ENCODE assay signal across 25 mouse cellular contexts in genomic region chr5:105430148-105430547, GRCm38 (mm10). TPM values are rescaled to one million over a fixed set of nuclear protein-coding genes. Genes with fewer than 3 reads are reported as not detected.
A peak's percentile ranks its signal among the peaks of the same experiment; 100 is the strongest.
DNase-seq lines count a peak whose midpoint lies in the region; ATAC-seq and TF ChIP-seq lines count a peak whose summit lies in the region.
"Had no signal": no experiment of that assay in that cellular context is flagged by ENCODE, and none has a peak within 500 bp of the region (broad histone marks: within the 10 kb centered on the region; RNA-seq: fewer than 3 reads in every experiment).

No protein-coding gene starts in this region.

- H3K4me2 ChIP-seq in CH12.LX (ENCODE audit: insufficient read depth, low read depth, poor library complexity, severe bottlenecking), result peak overlapping the region; percentile 31; the same call in 1 of the 2 replicates
- H3K4me2 ChIP-seq: embryonic facial prominence, embryonic 12.5 days; embryonic facial prominence, embryonic 15.5 days; forebrain, embryonic 12.5 days; forebrain, embryonic 15.5 days; heart, embryonic 12.5 days; heart, embryonic 15.5 days; hindbrain, embryonic 14.5 days had no signal

- TF ChIP-seq POLR2A in CH12.LX (IDR thresholded peaks at IDR 0.05; ENCODE audit: low read depth, low read length), result no peak

- TF ChIP-seq RAD21 in CH12.LX (IDR thresholded peaks at IDR 0.05; ENCODE audit: low read depth, low read length), result no peak

- H3K4me1 ChIP-seq in CH12.LX (ENCODE audit: control insufficient read depth in 1 of 2, insufficient read depth in 2 of 2), result peaks cover 3 to 12% of the 10 kb centered on the region in 2 experiments; a peak in 3 of 4 replicates
- H3K4me1 ChIP-seq: embryonic facial prominence, embryonic 12.5 days; forebrain, embryonic 12.5 days; forebrain, embryonic 15.5 days had no signal

- no peak overlapping the region for H3K27ac ChIP-seq in CH12.LX (ENCODE audit: insufficient read depth, low read depth)
- H3K27ac ChIP-seq: embryonic facial prominence, embryonic 12.5 days; embryonic facial prominence, embryonic 15.5 days; forebrain, embryonic 12.5 days; forebrain, embryonic 15.5 days; heart, embryonic 15.5 days; hindbrain, embryonic 14.5 days had no signal

- no peak for ATAC-seq in erythroid progenitor cell, adult 5-6 weeks (replicated peaks; ENCODE audit: low FRiP score, poor library complexity, severe bottlenecking)
- ATAC-seq: activated CD4-positive, CD25-positive, alpha-beta regulatory T cell, adult 4 months; CD4-positive, CD25-positive, alpha-beta regulatory T cell, adult 4 months; forebrain, embryonic 15.5 days had no signal

- in situ Hi-C loops in CH12.LX (cut with MboI; ENCODE audit: low pct_ligation_motif_present, low pct_unique_long_range_greater_than_20kb, low sequenced_read_pairs), result no loop called here

- H3K9me3 ChIP-seq in CH12.LX (replicated peaks; ENCODE audit: low read length), result no peaks in the 10 kb centered on the region
- H3K9me3 ChIP-seq: embryonic facial prominence, embryonic 12.5 days; embryonic facial prominence, embryonic 15.5 days; forebrain, embryonic 12.5 days; forebrain, embryonic 15.5 days; heart, embryonic 12.5 days; heart, embryonic 15.5 days had no signal

- no peaks in the 10 kb centered on the region for H3K27me3 ChIP-seq in CH12.LX (replicated peaks)
- H3K27me3 ChIP-seq: embryonic facial prominence, embryonic 12.5 days; embryonic facial prominence, embryonic 15.5 days; forebrain, embryonic 12.5 days; forebrain, embryonic 15.5 days; heart, embryonic 12.5 days; heart, embryonic 15.5 days had no signal

- no peak overlapping the region for H3K9ac ChIP-seq in CH12.LX (ENCODE audit: insufficient read depth, low read depth)
- H3K9ac ChIP-seq: embryonic facial prominence, embryonic 12.5 days; embryonic facial prominence, embryonic 15.5 days; forebrain, embryonic 12.5 days; forebrain, embryonic 15.5 days; heart, embryonic 12.5 days; heart, embryonic 15.5 days; hindbrain, embryonic 14.5 days had no signal

- no peaks in the 10 kb centered on the region for H3K36me3 ChIP-seq in CH12.LX (replicated peaks in 1 of 2; ENCODE audit: control insufficient read depth in 1 of 2, insufficient read depth in 1 of 2, low read length in 1 of 2)
- H3K36me3 ChIP-seq: embryonic facial prominence, embryonic 12.5 days; embryonic facial prominence, embryonic 15.5 days; forebrain, embryonic 12.5 days; heart, embryonic 15.5 days had no signal

- H3K79me2 ChIP-seq in CH12.LX (replicated peaks; ENCODE audit: control insufficient read depth, extremely low read depth, insufficient read depth, poor library complexity, severe bottlenecking), result no peaks in the 10 kb centered on the region

- dilution Hi-C loops in CH12.LX (cut with MboI; ENCODE audit: extremely low pct_ligation_motif_present, extremely low pct_unique_long_range_greater_than_20kb, low sequenced_read_pairs), result no loop called here

- DNase-seq in heart, adult 11 months, result peak; percentile 75
- DNase-seq in heart, adult 9 months (ENCODE audit: low spot score in 2 of 2), result no peak
- DNase-seq in spleen, adult 18-20 months, result peak; percentile 25
- no peak for DNase-seq in spleen, adult 12 weeks (ENCODE audit: low spot score)
- peak; percentile 11 for DNase-seq in CH12.LX (ENCODE audit: extremely low read depth)
- no peak for DNase-seq in adrenal gland, adult 18-20 months (ENCODE audit: low spot score in 2 of 2)
- DNase-seq: adrenal gland, postnatal 10 days; adrenal gland, postnatal 36 days; cerebellum, adult 18-20 months; cerebellum, adult 9-10 months; cerebellum, postnatal 25 days; gastrocnemius, postnatal 10 days; gastrocnemius, postnatal 36 days; heart, postnatal 10 days; heart, postnatal 36 days had no signal

- H3K4me3 ChIP-seq in CH12.LX (replicated peaks in 1 of 3; ENCODE audit: low read depth in 2 of 3, low read length in 2 of 3, poor library complexity in 1 of 3), result no peak overlapping the region
- H3K4me3 ChIP-seq: embryonic facial prominence, embryonic 12.5 days; embryonic facial prominence, embryonic 15.5 days; forebrain, embryonic 12.5 days; forebrain, embryonic 15.5 days; heart, embryonic 12.5 days; heart, embryonic 15.5 days had no signal

- TF ChIP-seq CTCF in CH12.LX (conservative IDR thresholded peaks at IDR 0.05 in 1 of 2, IDR thresholded peaks at IDR 0.05 in 1 of 2; ENCODE audit: low read depth in 2 of 2, low read length in 2 of 2), result no peak

- 0 out of 2 replicates have a peak, but pooled peaks have one; percentile 13 for TF ChIP-seq EP300 in CH12.LX (IDR thresholded peaks at IDR 0.05; ENCODE audit: low read length)

TF ChIP-seq in CH12.LX, 34 proteins besides CTCF, POLR2A, EP300 and RAD21:
- TF ChIP-seq BHLHE40 (IDR thresholded peaks at IDR 0.05; ENCODE audit: low read depth, low read length), result no peak
- peak; percentile 77 for TF ChIP-seq TCF12 (IDR thresholded peaks at IDR 0.05; ENCODE audit: low read depth, low read length)

RNA-seq across cellular contexts. Expression of gene Lrrc8b, which starts 14.6 kb away (rescaled TPM):
- 0.13 and 0.21 TPM in 2 replicates for total RNA-seq in CH12.LX (2012; rRNA removed)
- total RNA-seq in CH12.LX (2014; rRNA removed), result 0.38 and 0.40 TPM in 2 replicates
- polyA plus RNA-seq in CH12.LX (2012; ENCODE audit: insufficient read length, low read depth), result 0.37 and 0.40 TPM in 2 replicates
- total RNA-seq in adrenal gland, adult 18-20 months (2021), result 100 to 1,000 TPM in 1 of 2 experiments, 10 to 100 TPM in 1; 60.4 to 113 TPM
- total RNA-seq in erythroid progenitor cell, adult 5-6 weeks (2015; ENCODE audit: low replicate concordance), result 6.5 and 6.7 TPM in 2 replicates
- total RNA-seq in erythroid progenitor cell, adult 5-6 weeks (2017; ENCODE audit: low replicate concordance), result 2.6 and 5.0 TPM in 2 replicates

Comparison
In these comparisons a context has a peak if more than half of its experiments do, and no peak if none do; other contexts are left out.
1. DNase-seq: peak in heart, adult 11 months (single experiment), spleen, adult 18-20 months (2 of 2) and CH12.LX (single experiment); none in heart, adult 9 months (0 of 2), spleen, adult 12 weeks (single experiment) and adrenal gland, adult 18-20 months (0 of 2).
2. RNA of gene Lrrc8b, which starts 14.6 kb away (total RNA-seq): 60.4 to 113 TPM in adrenal gland, adult 18-20 months; 2.6 to 6.7 TPM in erythroid progenitor cell, adult 5-6 weeks and 0.13 to 0.40 TPM in CH12.LX; every median in the first group is over 4 times any median in the second.